Comparison of ENCODE assay signal across 12 mouse cellular contexts in genomic region chr6:33738857-33739291, GRCm38 (mm10).
DNase-seq lines count a peak whose midpoint lies in the region; ATAC-seq lines count a peak whose summit lies in the region.
"Had no signal": no experiment of that assay in that cellular context is flagged by ENCODE, and none has a peak within 500 bp of the region (broad histone marks: within the 10 kb centered on the region; RNA-seq: fewer than 3 reads in every experiment).

No protein-coding gene starts in this region.

- peak overlapping the region; percentile 46; the same call in 1 of the 2 replicates for H3K27ac ChIP-seq in embryonic facial prominence, embryonic 12.5 days
- peak overlapping the region; percentile 51; the same call in 1 of the 2 replicates for H3K27ac ChIP-seq in hindbrain, embryonic 11.5 days (ENCODE audit: low read depth, low read length)
- peak overlapping the region; percentile 44; the same call in 1 of the 2 replicates for H3K27ac ChIP-seq in midbrain, embryonic 11.5 days (ENCODE audit: low read depth, low read length)

- H3K4me1 ChIP-seq in embryonic facial prominence, embryonic 12.5 days: 0 out of 2 replicates have a peak, but pooled peaks cover 7% of the 10 kb centered on the region
- H3K4me1 ChIP-seq in hindbrain, embryonic 11.5 days (replicated peaks; ENCODE audit: control insufficient read depth, insufficient read depth, low read length): peaks cover 2% of the 10 kb centered on the region; the same call in 1 of the 2 replicates
- H3K4me1 ChIP-seq in midbrain, embryonic 11.5 days (ENCODE audit: control insufficient read depth, insufficient read depth, low read length): peaks cover 14% of the 10 kb centered on the region

- no peak overlapping the region for H3K4me2 ChIP-seq in embryonic facial prominence, embryonic 12.5 days (replicated peaks)
- no peak overlapping the region for H3K4me2 ChIP-seq in hindbrain, embryonic 11.5 days (replicated peaks; ENCODE audit: low read depth, low read length)
- H3K4me2 ChIP-seq in midbrain, embryonic 11.5 days: no peak overlapping the region

- no peak overlapping the region for H3K9ac ChIP-seq in embryonic facial prominence, embryonic 12.5 days
- no peak overlapping the region for H3K9ac ChIP-seq in hindbrain, embryonic 11.5 days (ENCODE audit: low read depth, low read length)
- H3K9ac ChIP-seq in midbrain, embryonic 11.5 days (ENCODE audit: low read length): no peak overlapping the region
- H3K9ac ChIP-seq: liver, postnatal 0 days had no signal

- peak; percentile 48 for DNase-seq in hindbrain, embryonic 11.5 days (ENCODE audit: low spot score)
- peak; percentile 87 for DNase-seq in midbrain, embryonic 11.5 days (ENCODE audit: low spot score, missing footprints)
- peak; percentile 58 for DNase-seq in retina, postnatal 1 day
- no peak for DNase-seq in lung, postnatal 10 days
- DNase-seq in lung, postnatal 14 days: no peak
- no peak for DNase-seq in testis, postnatal 10 days (ENCODE audit: low spot score)
- DNase-seq: cerebellum, adult 18-20 months; heart, adult 11 months; heart, postnatal 36 days; kidney, postnatal 14 days; liver, postnatal 0 days had no signal

- no peaks in the 10 kb centered on the region; the same call in 1 of the 2 replicates for H3K9me3 ChIP-seq in embryonic facial prominence, embryonic 12.5 days
- H3K9me3 ChIP-seq in hindbrain, embryonic 11.5 days (ENCODE audit: control insufficient read depth, low read length): no peaks in the 10 kb centered on the region
- peaks cover 8% of the 10 kb centered on the region; the same call in 1 of the 2 replicates for H3K9me3 ChIP-seq in midbrain, embryonic 11.5 days (ENCODE audit: control insufficient read depth, low read length)

- H3K36me3 ChIP-seq in embryonic facial prominence, embryonic 12.5 days: no peaks in the 10 kb centered on the region
- no peaks in the 10 kb centered on the region for H3K36me3 ChIP-seq in hindbrain, embryonic 11.5 days (ENCODE audit: control insufficient read depth, insufficient read depth, low read length)
- no peaks in the 10 kb centered on the region for H3K36me3 ChIP-seq in midbrain, embryonic 11.5 days (ENCODE audit: control insufficient read depth, insufficient read depth, low read length)

- H3K27me3 ChIP-seq in embryonic facial prominence, embryonic 12.5 days: no peaks in the 10 kb centered on the region
- no peaks in the 10 kb centered on the region for H3K27me3 ChIP-seq in hindbrain, embryonic 11.5 days (ENCODE audit: control insufficient read depth, insufficient read depth, low read length)
- no peaks in the 10 kb centered on the region for H3K27me3 ChIP-seq in midbrain, embryonic 11.5 days (ENCODE audit: control insufficient read depth, insufficient read depth, low read length)

- no peak for ATAC-seq in embryonic facial prominence, embryonic 12.5 days (ENCODE audit: insufficient number of reproducible peaks, insufficient read depth, low FRiP score, low TSS enrichment)
- peak; percentile 82 for ATAC-seq in hindbrain, embryonic 11.5 days (ENCODE audit: low FRiP score)
- ATAC-seq in midbrain, embryonic 11.5 days (ENCODE audit: low FRiP score): peak; percentile 77
- ATAC-seq: liver, postnatal 0 days had no signal

- 40% methylated on average over 3 of the region's 3 CpGs for WGBS in embryonic facial prominence, embryonic 12.5 days
- 22% methylated on average over 3 of the region's 3 CpGs for WGBS in hindbrain, embryonic 11.5 days
- 21% methylated on average over 3 of the region's 3 CpGs for WGBS in midbrain, embryonic 11.5 days

- no peak overlapping the region for H3K4me3 ChIP-seq in embryonic facial prominence, embryonic 12.5 days
- no peak overlapping the region for H3K4me3 ChIP-seq in hindbrain, embryonic 11.5 days (ENCODE audit: low read depth, low read length)
- no peak overlapping the region for H3K4me3 ChIP-seq in midbrain, embryonic 11.5 days (ENCODE audit: low read depth, low read length)

Comparison
In these comparisons a context has a peak if more than half of its experiments do, and no peak if none do; other contexts are left out.
1. DNase-seq: peak in hindbrain, embryonic 11.5 days (single experiment), midbrain, embryonic 11.5 days (single experiment) and retina, postnatal 1 day (single experiment); none in lung, postnatal 10 days (single experiment), lung, postnatal 14 days (single experiment) and testis, postnatal 10 days (single experiment).
2. Peak in every context shown above with its lines, with median percentiles within 50 percentile points of each other: H3K27ac ChIP-seq.